18 mouse cellular contexts compared by ENCODE assay signal in genomic region chr4:151549523-151549922, GRCm38 (mm10).
"Had no signal": no experiment of that assay in that cellular context is flagged by ENCODE, and none has a peak within 500 bp of the region (broad histone marks: within the 10 kb centered on the region; RNA-seq: fewer than 3 reads in every experiment).

No protein-coding gene starts in this region.

- H3K4me2 ChIP-seq: lung, embryonic 15.5 days; midbrain, embryonic 12.5 days; neural tube, embryonic 12.5 days had no signal

- H3K27me3 ChIP-seq: lung, embryonic 15.5 days; neural tube, embryonic 12.5 days had no signal

- DNase-seq: lung, adult 18-20 months; lung, postnatal 4 days; midbrain, embryonic 14.5 days; retina, postnatal 1 day; right cerebral cortex, adult 18-20 months; right cerebral cortex, postnatal 25 days; right cerebral cortex, postnatal 4 days; spleen, adult 18-20 months; thymus, adult 18-20 months; thymus, postnatal 14 days; thymus, postnatal 36 days had no signal

- H3K4me3 ChIP-seq: lung, embryonic 15.5 days; midbrain, embryonic 10.5 days; midbrain, embryonic 12.5 days; myocyte; neural tube, embryonic 12.5 days had no signal

- H3K36me3 ChIP-seq: lung, embryonic 15.5 days; midbrain, embryonic 10.5 days; midbrain, embryonic 12.5 days; neural tube, embryonic 12.5 days had no signal

- H3K4me1 ChIP-seq: lung, embryonic 15.5 days had no signal

- H3K9ac ChIP-seq: lung, embryonic 15.5 days; midbrain, embryonic 12.5 days; neural tube, embryonic 12.5 days had no signal

- H3K27ac ChIP-seq: lung, embryonic 15.5 days; midbrain, embryonic 10.5 days; midbrain, embryonic 12.5 days; neural tube, embryonic 12.5 days had no signal

- ATAC-seq: lung, postnatal 0 days; midbrain, embryonic 16.5 days had no signal

- H3K9me3 ChIP-seq: lung, embryonic 15.5 days; midbrain, embryonic 10.5 days; midbrain, embryonic 12.5 days; neural tube, embryonic 12.5 days had no signal
